Mouse (Mus musculus) hematopoietic stem cell, adult 5-6 weeks (primary cell): Measurements from ENCODE around the gene Vil1. TPM values are rescaled to one million over a fixed set of nuclear protein-coding genes. Genes with fewer than 3 reads are reported as not detected.

Source experiments
- ATAC-seq, 2 experiments: fragments of 125-278 bp in 1 of 2; replicated peaks in 1 of 2; 2 replicates each; pipeline ENCODE4 v1.8.0; 2016 to 2017; ENCODE audit warnings: inconsistent platforms in 2 of 2, mild to moderate bottlenecking in 2 of 2, moderate number of reproducible peaks in 2 of 2, low read depth in 1 of 2, moderate TSS enrichment in 1 of 2; ENCODE audit not compliant: low FRiP score in 2 of 2, poor library complexity in 2 of 2, severe bottlenecking in 2 of 2, insufficient read depth in 1 of 2, low TSS enrichment in 1 of 2
- total RNA-seq: library from RNA; stranded (forward); fragments of 172-1452, 232-1000 nt; gene quantifications from 2 replicates; pipeline ENCODE4 v1.2.3, GENCODE M21; 2017

Vil1 gene
- total RNA-seq, 1 experiment from 2014 or later = 0.55 TPM

DNA sequence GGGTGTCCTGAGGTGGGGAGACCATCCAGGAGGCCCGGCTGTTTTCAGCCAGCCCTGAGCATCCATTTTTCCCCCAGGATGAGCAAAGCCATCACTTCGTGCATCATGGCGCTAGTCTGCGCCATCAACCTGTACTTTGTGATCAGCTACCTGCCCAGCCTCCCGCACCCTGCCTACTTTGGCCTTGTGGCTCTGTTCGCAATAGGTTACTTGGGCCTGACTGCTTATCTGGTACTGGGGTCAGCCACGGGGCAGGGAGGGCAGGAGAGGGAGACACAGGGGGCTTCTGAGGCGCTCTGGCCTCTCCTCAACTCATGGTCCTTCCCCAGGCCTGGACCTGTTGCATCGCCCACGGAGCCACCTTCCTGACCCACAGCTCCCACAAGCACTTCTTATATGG lies 24.1 kb upstream of the Vil1 start:
- ATAC-seq = no peak

DNA sequence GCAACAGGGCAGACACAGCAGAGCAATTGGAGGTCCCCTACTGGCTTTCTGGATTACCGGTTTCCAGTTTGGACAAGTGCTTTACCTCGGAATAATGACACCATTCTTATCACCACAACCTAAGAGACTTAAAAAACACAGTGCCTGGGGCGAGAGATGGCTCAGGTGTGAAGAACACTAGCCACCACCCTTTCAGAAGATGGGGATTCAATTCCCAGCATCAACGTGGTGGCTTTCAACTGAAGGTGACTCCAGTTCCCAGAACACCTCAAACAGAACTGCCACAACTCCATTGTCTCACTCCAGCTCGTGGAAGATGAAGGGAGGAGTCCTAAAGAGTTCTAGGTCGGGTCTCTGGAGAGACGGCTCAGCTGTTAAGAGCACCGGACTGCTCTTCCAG lies 23.6 kb upstream of the Vil1 start:
- no peak for ATAC-seq

DNA sequence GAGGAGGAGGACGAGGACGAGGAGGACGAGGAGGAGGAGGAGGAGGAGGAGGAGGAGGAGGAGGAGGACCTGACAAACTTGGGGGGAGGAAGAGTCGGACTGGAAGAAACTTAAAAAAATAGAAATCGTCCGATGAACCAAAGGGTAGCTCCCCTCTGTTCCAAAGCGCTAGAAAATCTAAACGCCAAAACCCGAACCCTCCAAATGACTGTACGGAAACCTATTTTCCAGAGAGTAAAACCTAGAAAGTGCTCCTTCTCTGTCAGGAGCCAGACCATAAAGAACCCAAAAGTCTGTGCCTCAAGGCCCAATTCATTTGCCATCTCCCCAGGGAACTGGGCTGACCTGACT lies 22.8 kb upstream of the Vil1 start:
- no peak for ATAC-seq

DNA sequence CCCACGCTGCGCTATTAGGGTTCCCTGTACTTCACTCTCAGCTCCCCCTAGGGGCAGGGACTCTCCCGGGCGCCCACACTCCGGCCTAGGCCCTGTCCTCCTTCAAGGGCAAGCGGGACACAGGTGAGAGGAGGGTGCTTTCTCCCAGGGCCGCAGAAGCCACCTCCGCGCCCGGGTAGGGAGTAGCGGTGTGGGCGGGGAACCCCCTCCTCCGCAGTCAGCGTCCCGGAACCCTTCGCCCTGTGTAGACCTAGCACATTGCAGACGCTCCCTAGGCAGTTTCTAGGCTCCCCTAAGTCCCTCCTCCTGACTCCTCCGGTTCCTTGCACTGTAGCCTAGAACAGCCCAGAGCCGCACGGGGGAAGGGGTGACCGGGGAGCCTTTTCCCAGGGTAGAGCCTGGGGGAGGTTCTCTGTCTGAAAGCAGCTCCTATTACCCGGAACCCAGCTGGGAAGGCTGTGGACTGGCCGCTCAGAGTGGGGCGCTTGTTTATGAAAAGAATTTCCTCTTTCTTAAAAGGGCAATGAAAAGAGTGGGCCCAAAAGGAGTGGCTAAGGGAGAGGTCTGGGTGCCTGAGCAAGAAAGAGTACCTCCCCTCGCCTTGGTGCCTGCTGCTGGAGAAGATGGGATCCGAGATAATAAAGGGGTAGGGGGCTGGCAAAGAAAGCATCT lies 22.3 kb upstream of the Vil1 start:
- ATAC-seq = peak; percentile 62 to 69

DNA sequence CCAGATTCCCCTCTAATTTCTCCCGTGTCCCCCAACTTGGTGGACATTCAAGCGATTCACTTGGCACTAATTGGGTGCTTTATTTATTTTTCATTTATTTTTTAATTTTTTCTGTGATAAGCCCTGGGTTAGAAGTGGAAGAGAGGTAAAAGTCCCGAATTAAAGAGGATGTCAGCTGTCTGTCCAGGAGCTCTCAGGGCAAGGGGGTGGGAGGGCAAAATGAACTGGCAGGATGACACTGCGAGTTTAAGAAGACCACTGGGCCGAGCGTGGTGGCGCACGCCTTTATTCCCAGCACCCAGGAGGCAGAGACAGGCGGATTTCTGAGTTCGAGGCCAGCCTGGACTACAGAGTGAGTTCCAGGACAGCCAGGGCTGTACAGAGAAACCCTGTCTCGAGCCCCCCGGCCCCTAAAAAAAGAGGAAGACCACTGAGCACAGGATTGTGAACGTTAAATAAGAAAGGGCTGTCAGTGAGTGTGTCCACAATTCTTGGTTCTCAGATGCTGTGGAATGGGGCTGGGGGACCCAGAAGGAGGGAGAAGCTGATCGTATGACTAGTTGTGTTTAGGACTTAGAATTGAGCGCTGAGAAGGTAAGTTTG lies 21.7 kb upstream of the Vil1 start:
- ATAC-seq = no peak

DNA sequence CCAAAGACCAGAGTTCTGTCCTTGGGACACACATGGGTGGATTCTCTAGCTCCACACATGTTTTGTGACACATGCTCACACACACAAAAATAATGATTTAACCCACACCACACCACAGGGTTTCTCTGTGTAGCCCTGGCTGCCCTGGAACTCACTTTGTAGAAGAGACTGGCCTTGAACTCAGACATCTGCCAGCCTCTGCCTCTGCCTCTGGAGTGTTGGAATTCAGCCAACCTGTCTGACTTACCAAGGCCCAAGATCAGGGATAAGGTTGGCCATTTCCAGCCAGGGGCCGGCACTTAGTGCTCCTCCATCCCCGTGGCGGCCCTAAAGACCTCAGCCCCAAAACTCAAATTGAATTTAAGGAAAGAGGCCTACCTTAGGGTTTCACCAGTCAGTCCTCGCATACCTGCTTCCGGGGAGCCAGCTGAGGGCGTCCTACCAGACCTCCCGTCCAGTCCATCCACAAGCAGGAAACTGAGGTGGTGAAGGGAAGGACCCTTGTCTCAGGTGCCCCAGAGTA lies 20.7 kb upstream of the Vil1 start:
- ATAC-seq = no peak

DNA sequence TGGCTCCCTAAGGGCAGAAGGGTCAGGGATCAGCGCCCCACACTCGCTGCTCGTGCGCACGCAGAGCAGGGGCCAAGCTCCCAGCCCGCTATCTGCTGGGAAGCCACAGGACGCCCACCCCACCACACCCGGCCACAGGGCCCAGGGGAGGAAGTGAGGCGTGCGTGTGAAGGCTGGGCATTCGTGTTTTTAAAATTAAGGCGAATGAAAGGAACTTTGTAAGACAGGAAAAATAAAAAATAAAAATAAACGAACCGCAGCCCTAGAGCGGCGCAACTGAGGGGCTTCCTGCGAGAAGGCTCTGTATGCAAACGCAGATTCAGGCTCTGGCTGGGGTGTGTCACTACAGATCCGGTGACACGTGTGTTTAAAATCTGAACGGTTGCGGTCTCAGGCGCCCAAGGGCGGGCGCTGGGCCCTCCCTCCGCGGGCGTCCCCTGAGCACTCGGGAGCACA lies 19.3 kb upstream of the Vil1 start:
- peak; percentile 33 to 36 for ATAC-seq

DNA sequence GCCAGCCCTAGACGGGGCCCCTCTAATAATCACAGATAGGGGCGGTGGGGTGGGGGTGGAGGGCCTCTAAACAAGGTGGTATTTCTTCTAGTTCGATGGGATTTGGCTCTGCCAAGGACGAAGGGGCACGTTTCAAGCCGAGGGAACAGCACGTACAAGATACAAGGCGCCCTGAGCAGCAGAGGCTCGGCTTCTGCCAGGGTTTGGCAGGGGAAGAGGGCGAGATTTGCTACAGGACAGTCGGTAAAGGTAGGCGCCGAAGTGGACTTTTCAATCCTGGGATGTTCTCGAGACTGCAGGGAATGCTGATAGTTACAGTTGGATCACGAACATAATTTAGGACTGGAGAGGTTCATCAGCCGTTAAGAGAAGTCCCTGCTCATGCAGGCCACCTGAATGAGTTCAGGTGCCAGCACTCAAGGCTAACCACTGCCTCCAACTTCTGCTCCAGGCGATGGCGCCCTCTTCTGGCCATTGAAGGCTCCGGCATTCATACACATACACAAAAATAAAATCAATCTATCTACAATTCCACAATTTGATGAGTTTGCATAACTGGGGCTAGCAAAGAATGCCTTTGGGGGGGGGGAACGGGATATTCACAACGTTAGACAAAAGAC lies 18.8 kb upstream of the Vil1 start:
- ATAC-seq = no peak

DNA sequence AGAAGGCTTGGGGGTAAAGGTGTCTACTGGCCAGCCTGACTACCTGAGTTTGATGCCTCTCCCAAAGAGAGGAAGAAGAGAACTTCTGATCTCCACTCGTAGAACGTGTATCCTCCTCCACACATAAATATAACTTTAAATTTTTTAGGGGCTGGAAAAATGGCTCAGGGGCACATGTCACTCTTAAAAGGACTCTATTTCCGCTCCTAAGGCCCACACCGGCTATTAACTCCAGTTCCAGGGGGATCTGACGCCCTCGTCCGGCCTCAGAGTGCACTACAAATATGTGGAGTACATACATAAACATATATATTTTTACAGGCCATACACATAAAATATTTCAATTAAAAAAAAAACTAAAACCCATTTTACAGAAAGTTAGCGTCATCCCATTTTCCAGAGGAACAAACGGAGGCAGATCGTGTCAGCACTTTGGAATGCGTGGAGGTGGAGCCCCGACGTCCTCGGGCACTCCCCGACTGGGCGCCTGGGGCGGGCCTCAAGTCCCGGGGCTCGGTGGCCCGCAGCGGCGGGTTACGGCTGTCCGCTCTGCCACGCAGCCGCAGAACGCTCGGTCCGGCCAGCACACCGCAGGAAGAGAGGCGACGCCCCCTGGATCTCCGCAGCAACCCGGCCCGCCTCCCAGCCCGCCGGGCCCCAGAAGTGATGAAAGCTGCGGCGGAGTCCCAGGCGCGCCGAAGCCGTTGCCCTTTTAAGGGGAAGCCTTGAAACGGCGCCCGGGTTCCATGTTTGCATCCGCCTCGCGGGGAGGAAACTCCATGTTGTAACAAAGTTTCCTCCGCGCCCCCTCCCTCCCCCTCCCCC lies 18.0 kb upstream of the Vil1 start, which contains the start of gene Ctdsp1:
Ctdsp1 (plus strand) TSS at position 586 of the 825 bp plus-strand sequence.
- ATAC-seq = peak; percentile 30 to 47

DNA sequence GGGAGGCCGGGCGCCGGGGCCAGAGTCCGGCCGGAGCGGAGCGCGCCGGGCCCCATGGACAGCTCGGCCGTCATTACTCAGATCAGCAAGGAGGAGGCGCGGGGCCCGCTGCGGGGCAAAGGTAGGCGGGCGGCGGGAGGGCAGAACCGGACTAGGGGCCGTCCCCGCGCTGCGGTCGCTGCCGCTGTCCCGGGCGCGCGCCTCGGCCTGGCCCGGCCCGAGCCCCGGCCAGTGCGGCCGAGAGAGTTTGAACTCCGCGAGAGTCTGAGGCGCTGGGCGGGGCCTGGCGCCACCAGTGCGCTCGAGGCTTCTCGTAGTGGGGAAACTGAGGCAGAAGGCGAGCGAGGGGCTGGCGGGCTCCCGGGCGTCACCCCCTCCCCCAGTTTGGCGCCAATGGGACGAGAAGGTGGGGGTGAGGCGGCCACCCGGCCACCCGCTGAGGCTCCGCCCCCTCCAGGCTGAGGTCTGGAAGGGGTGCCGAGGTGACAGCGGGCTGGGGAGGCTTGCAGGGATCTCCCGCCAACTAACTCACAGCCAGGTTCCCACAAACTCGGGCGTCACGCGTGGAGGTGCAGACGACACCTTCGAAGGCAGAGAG lies 17.2 kb upstream of the Vil1 start:
- ATAC-seq = peak in 1 of 2 experiments; percentile 15; a peak in 1 of 4 replicates

DNA sequence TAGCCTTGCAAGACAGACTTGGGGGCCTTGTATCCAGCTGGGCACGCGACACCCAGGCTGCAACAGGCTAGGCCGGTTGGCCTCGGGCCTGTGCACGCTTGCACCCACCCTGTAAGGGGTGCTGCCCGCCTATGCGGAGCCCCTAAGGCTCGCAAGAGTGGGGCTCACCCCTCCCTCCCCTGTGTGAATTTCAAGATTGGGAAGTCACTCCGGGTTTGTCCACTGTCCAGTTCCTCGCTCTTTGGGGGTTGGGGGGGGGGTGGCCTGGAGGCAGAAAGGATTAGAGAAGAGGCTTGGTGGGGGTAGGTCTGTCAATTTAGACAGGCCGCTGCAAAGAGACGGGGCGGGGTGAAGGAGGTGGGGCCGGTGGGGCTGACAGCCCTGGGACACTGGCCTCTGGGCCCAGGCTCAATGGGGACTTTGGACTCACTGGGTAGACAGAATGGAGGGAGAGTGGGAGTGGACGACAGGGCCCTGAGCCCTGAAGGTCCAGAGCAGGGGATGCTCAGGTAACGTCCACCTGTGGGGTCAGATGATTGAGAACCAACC lies 16.7 kb upstream of the Vil1 start:
- no peak for ATAC-seq

DNA sequence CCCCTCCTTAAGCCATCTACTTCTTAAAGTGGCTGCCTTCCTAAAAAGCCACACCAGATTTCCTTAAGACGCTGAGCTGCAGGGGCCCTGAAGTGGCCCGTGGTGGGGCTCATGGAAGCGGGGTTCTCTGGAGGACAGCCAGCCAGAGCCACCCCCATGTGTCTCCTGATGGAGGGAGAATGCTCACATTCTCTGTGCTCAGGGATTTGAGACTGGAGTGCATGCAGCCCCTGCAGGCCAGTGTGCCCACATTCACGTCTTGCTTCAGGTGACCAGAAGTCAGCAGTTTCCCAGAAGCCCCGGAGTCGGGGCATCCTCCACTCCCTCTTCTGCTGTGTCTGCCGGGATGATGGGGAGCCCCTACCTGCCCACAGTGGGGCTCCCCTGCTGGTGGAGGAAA lies 16.2 kb upstream of the Vil1 start:
- ATAC-seq = no peak

DNA sequence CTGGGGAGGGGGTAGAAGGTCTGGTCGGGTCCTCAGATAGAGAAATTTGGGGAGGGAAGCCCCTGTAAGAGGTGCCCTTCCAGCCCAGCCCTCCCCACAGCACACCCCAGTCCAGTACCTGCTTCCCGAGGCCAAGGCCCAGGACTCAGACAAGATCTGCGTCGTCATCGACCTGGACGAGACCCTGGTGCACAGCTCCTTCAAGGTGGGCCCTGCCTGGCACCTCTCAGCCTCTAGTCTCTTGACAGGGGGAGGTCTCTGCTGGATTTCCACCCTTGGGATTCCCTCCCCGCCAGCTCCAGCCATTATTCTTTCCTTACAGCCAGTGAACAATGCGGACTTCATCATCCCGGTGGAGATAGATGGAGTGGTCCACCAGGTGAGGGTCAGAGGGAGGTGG lies 15.5 kb upstream of the Vil1 start:
- no peak for ATAC-seq

DNA sequence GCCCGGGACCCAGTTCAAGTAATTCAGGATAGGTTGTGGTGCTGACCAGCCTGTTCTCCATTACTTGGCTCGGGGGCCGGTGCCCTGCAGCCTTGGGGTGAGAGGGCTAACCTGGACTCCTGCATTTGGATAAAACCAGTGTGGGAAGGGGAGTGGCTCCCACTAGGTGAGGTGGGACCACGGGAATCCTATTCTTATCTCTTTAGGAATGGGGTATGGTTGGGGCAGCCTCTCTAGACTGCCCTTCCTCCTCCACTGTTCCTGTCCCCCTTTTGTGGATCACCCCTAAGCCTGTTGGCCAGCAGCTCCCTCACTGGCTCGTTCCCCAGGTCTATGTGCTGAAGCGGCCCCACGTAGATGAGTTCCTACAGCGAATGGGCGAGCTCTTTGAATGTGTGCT lies 14.9 kb upstream of the Vil1 start:
- ATAC-seq = no peak

DNA sequence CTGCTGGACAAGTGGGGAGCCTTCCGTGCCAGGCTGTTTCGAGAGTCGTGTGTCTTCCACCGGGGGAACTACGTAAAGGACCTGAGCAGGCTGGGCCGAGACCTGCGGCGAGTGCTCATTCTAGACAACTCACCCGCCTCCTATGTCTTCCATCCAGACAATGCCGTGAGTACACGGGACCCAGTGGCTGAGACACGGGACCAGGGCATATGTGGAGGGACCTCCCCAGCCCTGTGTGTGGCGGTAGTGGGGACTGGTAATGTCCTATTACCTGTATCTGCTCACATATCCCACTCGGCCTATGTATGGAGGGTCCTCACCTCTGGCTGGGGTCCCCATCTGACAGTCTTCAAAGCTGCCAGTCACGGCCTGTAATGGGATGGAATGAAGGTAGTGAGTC lies 14.3 kb upstream of the Vil1 start:
- no peak for ATAC-seq

DNA sequence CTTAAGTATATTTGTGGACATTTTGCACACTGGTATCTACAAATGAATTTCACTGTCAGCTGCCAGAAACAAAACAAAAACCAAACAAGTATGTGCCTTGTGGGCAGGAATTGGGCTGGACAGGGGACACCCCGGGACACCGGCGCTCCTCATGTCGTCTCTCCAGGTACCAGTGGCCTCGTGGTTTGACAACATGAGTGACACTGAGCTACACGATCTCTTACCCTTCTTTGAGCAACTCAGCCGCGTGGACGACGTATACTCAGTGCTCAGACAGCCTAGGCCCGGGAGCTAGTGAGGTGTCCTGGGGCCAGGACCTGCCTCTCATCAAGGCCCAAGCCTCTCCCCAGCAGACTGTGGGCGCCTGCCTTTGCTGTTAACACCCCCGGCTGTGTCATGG lies 13.9 kb upstream of the Vil1 start:
- ATAC-seq = no peak
